Mouse (Mus musculus) gastrocnemius, postnatal 25 days (tissue): ENCODE measurements at regions not wholly inside any gene's neighbourhood (a gene's known extent, or its start where the extent isn't known, plus 50 kb on each side); places are given as distances from the start of the nearest gene placed in this dataset.

Experiments
- DNase-seq: peaks from one replicate; pipeline ENCODE4 v3.0.0; 2022

DNA sequence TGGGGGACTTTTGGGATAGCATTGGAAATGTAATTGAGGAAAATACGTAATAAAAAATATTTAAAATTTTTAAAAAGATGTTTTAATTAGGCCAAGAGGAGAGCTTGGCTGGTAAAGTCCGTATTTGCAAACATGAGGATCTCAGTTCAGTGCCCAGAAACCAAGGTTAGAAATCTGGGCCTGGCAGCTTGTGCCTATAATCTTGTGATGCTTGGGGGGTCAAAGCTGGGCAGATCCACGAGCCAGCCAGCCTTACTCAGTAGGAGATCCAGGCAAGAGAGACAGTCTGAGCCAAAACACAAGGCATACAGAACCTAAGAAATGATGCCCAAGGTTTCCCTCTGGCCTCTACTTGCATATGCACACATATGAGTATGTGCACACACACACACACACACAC, 54.1 kb upstream of the Cxadr start:
- DNase-seq, result no peak

DNA sequence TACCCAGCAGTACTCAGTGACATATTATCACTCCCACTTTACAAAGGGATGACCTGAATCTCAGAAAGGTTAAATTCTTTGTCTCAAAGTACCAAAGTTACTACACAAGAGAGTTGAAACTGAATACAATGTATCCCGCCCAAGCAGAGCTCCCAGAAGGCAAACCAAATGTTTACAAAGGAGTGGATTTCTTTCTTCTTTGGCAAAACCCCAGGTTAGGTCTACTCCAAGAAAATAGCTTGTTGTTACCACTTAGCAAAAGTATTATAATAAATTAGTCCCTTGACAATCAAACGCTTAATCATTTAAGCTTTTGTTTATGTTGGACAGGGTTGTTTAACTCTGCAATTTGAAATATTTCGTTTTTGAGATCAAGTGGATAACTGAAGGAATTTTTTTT, 58.6 kb upstream of the Cxadr start:
- no peak for DNase-seq

DNA sequence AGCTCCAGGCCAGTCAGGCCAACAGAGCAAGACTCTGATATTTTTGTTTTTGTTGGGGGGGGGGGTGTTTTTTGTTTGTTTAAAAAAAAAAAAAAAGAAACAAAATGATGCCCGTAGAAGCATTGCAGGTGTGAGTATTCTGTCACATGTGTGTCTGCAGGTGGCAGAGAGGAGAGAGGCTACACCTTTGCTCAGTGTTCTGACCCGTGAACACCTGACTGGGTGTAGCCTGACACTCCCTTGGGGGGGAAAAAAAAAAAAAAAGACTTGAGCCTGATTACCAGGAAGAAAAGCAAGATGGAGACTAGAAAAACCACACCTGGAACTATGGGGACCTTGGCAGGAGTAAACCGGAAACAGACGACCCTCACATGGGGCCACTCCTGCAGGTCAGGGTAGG, 61.1 kb upstream of the Cxadr start:
- no peak for DNase-seq

DNA sequence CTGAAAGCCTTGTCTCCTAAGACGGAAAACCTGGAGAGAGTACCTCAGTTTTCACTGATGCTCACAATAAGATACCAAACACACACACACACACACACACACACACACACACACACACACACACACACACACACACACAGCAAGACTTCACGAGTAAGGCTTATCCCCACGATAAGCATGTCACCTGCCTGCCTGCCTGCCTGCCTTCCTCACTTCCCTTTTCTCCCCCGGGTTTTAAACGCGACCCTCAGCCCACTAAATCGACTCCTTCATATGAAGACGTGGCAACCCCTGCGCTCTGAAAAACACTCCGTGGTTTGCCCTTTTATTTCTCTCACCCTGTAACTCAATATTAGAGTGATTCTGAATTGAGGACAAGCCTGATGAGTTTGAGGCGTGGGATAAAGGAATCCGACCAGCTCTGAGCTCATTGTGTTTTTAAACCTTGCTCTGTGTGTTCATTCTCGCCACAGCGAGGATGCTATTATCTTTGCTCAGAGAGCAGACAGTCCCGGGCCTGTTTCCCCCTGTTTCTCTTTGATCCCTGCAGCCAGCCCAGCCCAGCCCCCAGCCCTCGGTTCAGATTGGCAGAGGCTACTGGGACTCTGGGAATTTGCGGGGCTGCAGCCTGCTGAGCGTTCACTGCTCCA, 63.1 kb upstream of the Cxadr start:
- DNase-seq, result peak; percentile 5

DNA sequence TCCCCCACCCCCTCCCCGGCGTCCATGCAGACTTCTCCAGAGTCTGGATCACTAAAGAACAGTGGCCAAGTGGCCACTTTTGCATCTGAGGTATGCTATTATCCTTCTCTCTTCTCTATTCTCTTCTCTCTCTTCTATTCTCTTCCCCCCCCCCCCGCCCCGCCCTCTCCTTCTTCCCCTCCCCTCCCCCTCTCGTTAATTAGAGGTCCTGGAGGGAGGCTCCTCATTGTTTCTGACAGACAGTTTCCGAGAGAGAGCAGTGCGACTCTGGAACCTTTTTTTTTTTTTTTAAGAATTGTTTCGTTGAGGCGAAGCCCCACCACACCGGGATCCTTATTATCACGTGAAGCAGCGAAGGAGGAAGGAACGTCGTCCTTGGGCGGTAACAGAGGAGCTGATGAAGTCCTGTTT, 63.6 kb upstream of the Cxadr start:
- DNase-seq, result no peak

DNA sequence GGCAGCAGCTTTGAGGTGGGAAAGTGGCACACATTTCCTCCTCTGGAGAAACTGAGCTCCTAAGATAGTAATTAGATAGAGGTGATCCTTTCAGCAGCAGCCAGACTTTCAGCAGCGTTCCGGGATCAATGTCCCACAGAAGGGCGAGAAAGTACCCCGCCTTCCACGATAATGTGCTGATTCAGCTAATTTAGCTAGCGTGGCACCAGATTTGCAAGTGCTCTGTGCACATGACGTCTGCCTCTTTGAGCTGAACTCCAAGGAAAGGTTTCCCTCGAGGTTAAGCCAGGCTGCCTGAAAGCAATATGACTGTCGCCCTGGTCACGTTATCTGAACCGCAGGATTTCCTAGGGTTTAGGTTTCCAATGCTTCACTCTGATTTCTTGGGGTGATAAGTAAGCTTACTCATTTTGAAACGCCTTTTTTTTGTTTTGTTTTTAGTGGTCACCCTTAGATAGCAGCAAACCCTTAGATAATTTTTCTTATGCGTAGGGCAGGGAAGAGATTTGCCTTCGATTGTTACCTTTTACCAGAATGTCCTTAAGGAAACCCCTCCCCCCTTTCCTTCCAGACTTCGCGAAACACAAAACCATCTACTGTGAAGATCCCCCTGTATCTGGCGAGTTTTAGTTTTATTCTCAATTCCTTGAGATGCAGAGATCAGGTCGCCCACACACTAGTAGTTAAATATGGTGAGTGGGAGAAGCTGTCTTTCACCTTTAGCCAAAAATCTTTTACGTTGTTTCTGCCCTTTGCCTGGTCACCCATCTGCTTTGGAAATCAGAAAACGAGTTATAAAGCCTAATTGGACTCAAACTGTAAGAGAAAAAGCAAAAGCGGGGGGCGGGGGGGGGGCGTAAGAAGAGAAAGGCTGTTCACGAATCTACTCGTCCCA, 64.3 kb upstream of the Cxadr start:
- DNase-seq, result no peak

DNA sequence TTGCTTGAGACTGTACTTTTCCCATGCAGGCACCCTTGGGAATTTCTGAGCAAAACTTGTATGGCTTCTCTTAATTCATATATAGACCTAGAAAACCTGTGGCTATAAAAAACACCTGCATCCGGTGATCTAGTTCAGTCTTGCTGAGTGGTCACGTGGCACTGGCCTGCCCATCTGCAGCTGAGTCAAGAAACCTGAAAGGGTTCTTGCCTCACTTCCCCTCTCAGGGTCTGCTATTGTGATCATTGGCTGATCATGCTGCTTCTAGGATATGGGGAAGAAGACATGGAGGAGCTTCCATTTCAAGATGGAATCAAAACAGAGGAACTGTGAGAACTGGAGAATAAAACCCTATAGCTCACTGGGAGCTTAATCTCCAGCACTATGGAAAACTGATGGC, 69.1 kb upstream of the Cxadr start:
- DNase-seq, result no peak

DNA sequence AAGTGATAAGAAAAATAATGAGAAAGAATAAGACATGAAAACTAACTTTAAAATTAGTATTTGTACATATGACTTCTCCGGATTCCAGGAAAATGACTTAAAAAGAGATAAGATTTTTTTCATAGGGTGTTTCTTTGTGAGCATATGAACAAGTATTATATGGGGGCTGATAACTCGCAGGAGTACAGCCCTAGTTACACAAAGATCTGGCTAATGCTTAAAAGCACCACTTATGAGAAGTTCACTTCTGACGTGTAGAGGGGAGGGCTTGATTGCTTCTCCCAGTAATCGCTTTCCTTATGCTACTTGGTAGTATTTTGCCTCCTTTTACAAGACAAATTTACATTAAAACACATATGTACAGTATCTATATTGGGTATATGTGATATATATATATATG, 72.3 kb upstream of the Cxadr start:
- DNase-seq, result no peak

DNA sequence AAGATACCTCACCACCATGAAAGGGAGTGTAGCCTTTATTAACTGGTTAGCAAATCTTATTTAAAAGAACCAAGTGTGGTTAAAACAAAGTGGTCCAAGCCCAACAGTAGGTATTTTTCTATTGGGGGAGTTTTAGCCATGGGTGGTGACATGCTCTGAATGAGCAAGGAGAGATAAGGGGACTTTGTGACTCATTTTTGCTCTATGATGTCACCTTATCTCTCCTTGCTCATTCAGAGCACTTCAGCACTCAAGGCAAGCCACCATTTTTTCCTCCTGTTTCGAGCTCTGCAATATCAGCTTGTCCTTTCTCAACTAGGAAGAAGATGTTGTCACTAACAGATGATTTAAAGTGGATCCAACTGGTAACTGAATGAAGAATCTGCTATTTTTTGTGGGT, 78.9 kb upstream of the Cxadr start:
- no peak for DNase-seq

DNA sequence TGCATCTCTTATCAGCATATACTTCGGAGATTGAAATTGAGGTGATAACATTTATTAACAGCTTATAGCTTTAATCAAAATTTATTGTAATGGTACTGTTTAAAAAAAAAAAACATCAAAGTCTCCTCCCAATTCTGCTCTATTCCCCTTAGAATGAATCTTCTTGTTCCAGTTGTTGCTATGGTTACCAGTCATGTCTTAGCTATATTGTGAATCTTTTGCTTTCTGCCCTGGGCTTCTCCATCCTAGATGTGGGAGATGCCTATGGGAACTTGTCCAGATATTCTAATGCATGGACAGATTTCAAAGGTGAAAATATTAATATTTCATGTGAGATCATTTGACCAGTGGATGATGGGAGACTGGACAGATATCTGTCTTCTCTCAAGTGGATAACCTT, 79.5 kb upstream of the Cxadr start:
- no peak for DNase-seq

DNA sequence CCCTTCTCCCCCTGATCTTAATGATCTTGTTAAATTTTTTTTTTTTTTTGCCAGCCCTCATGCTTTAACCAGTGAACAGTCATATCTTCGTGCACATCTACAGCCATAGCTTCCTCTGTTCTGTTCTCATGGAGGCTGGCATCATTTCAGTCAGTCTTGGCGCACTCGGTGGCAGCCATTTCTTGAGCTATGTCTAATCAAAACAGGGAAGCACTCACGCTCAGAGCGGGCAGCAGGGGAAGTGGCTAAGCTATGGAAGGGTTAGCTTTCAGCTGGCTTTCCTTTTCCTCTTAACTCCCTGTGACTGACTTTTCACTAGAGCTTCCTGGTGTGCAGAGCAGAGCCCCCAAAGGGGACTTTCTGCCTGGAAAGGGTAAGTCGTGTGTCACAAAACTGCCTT, 83.7 kb upstream of the Cxadr start:
- no peak for DNase-seq

DNA sequence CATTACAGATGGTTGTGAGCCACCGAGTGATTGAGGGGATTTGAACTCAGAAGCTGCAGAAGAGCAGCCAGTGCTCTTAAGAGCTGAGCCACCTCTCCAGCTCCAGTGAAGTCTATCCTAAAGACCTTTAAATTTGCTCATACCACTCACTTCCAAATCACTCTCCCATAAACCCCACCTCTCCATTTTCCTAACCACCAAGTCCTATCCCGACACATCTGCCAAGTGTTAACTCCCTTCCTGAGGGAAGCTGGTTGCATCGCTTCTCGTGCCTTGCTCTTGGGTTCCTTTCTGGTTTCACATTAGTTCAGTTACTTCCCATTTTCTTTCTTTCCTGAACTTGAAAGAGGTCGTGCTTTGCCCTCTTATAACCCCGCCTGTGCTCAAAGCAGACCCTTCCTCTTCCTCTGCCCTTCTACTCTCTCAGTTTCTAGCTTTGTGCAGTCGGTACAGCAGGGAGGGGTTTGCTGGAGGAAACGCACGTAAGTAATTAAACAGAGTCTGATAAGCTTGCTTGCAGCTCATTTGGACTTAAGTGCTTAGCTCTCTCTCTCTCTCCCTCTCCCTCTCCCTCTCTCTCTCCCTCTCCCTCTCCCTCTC, 84.4 kb upstream of the Cxadr start:
- no peak for DNase-seq

DNA sequence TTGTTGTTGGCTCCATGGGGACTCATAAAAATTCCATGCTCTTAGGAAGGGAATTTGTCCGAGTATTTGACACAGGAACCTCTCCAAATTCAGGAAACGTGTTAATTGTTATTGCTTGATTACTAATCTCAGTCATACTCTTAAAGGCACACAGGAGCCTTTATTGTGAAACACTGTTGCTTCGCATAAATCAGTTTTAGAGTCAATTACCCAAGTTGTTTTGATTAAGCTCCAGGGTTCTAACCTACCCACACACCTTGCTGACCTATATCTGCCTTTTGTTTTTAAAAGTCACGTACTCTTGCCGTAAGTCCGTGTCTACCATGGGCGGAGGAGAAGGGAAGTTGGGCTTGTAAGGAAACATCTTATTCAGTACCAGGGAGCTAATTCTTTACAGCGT, 89.6 kb upstream of the Cxadr start:
- no peak for DNase-seq

DNA sequence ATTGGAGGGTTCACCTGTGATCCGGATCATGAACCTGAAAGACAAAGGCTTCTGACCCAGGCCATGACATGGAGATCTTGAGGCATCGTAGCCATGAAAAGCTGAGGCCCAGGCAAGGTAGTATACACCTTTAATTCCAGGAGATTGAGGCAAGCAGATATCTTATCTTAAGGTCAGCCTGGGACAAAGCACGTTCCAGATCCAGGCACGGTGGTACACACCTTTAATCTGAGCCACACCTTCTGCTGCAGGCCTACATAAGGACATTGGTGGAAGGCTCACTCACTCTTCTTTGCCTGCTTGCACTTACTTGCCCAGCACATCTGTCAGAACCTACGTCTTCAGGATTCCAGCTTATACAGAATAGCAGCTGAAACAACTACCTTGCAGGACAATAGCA, 93.0 kb upstream of the Cxadr start:
- no peak for DNase-seq

DNA sequence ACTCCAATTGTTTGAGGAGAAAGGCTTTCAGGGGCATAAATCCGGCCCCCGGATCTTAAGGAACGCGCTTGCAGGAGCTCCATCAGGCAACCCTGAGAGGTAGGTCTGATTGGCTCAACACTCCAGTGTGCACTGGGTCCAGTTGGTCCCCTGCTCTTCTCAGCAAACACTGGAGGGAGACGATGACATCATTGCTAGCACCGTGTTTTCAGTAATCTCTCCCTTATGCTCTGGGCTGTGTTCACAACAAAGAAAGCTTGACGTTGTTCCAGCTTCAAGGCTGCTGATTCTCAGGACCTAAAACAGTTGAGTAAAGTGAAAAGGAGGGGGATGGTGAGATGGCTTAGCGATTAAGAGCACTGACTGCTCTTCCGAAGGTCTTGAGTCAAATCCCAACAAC, 97.0 kb upstream of the Cxadr start:
- no peak for DNase-seq

DNA sequence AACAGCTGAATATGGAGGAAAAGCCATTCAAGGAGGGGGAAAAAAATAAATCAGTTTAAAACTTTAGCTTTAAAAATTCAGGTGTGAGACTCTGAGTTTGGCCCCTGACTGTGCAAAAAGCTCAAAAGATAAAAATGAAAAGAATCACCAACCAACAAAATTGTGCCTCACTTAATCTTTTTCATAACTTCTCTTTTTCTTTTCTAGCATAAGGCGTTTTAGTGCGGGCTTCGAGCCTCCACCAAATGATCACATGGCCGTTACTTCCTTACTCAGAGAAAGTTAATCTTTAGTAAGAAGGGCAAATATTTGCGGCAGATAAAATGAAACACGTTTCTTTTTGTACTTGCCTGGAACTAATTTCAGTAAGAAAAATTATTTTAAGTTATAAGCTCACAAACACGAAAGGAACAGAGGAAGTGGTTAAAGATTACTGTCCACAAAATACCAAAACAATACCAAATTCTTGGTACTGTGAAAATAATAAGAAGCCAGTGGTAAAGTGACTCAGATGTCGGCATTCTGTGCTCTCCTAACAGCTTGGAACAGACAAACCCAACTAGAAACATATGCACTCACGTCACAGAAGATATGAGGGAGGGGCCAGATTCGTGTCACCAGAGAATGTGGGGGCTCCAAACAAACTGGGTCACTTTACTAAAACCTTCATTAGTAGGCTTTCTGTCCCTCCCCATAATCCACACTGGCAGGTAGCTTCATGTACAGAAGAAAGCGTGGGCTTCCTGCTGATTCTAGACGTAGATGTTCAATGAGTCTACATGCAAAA, 101.1 kb upstream of the Cxadr start:
- DNase-seq, result no peak

DNA sequence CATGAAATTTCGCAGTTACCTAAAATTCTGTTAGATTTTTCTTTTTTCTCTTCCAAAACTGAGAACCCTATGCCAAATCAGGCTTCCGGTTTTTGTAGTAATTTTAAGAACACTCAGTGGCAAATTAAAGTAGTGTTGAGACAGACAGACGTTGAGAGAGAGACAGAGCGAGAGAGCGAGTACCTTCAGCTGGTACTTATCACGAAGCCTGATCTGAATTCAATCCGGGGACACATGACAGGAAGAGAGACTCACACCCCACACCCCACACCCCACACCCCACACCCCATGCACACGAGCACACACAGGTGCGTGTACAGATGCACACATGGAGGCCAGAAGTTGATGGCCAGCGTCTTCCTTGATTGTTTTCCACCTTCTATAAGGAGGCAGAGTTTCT, 102.0 kb upstream of the Cxadr start:
- DNase-seq, result no peak

DNA sequence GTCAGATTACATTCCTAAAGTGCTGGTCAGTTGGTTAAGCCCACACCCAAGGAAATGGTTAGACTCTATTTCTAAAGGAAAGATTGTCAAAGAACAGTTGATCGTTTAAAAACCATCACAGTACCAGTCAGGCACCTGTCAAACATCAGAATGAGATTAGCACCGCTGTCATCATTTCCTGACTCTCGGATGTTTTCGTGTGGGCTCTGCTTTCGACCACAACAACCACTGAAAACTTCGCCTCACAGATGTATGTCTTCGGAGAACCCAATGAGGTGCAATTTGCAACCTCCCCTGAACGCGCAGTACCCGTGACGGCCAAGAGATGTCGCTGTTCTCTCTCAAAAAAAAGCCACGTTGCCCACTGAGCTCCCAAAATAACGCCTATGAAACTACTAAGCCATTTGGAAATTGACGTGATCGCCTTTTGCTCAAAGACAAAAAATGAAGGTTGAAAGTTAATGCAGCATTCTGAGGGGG, 102.6 kb upstream of the Cxadr start:
- peak; percentile 44 for DNase-seq

DNA sequence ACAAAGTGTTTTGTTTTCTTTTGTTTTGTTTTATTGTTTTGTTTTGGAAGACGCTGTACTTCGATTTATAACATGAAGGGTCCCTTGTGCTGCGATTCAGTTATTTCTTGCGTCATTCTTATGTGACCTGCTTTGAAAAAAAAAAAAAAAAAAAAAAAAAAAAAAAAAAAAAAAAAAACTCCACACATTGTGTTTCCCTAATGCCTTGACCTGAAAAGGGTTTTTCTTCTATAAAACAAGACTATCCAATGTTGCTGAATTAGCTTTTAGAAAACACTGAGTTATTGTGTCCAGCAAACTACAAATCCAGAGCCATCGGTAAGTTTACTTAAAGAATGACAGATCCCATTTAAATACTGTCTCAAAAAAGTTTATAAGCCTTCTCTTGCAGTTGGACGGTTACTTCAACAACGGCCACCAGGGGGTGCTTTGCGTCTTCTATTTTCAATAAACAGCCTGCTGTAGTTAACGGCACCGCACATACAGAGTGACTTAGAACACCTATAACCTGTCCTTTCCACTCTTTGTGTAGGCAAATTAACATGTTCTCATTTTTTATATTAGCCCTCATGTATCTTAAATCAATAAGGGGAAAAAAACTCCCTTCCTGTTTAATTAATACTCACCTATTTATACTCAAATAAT, 103.9 kb upstream of the Cxadr start:
- peak; percentile 11 for DNase-seq

DNA sequence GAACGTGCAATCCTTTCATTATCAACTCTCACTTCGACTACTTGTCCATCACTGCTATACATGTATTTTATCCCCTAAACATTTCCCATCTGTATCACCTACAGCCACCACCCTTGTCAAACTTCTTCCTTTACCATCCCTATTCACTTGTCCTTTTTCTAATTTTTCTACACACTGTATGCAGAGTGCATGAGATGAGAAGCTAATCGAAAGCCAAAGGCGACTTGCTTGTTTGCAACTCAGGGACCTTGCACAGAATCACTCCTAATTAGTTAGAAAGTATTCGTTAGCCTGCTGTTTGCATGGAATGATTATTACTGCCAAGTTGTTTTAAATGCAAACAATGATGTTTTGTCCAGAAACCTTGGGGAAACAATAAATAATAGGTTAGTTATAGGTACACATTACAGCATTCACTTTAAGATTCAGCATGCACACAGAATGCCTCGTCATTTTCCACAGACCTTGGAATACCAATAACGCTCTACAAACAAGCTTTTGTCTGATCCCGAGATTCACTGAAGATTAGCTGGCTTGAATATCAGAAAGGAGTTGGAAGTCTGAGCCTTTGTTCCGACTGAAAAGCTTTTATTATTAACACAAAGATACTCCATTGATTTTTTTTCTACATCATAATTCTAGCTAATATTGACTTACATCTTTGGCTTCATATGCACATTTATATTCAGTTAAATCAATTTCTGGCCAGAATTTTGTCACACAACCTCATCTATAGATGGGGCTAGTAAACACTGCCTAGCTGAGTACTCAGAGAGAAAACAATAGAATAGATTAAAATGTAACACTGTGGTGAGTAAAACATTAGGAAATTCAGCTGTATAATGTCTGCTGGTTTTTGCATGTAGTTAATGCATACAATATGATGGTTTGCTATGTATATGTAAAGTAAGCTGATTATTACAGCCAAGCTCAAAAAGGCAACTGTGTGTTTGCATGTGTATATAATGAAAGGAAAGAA, 130.4 kb upstream of the Cxadr start:
- no peak for DNase-seq

DNA sequence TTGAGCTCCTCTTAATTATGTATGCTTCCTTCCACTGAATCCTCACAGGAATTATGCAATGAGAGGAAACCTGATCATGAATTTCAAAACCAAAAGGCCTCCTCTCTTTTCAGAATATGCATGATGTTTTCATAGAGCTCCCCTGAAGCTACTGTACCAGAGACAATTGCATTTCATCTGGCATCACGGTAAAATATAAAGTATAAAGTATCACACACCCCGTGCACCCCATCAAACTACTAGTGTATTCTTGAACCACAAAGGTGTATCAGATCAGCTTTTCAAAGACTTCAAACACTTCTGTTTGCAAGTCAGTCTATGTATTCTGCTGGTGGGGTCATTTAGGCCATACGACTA, 144.4 kb upstream of the Cxadr start:
- DNase-seq, result no peak
